Mouse (Mus musculus) limb, embryonic 15.5 days (tissue): Measurements from ENCODE around the gene Ppm1b. TPM values are rescaled to one million over a fixed set of nuclear protein-coding genes. Genes with fewer than 3 reads are reported as not detected.

Experiments used
- ATAC-seq: fragments of 200-750 bp; cut with Nextera tagmentation; 2 replicates; pipeline ENCODE4 v1.8.0; 2017; ENCODE audit warnings: low read depth, moderate TSS enrichment; ENCODE audit not compliant: insufficient number of reproducible peaks, low FRiP score, low TSS enrichment
- H3K27ac ChIP-seq: fragments of 300-500 bp; sonication (generic); 2 replicates; pipeline ENCODE4 v1.5.1; 2015; ENCODE audit warnings: moderate library complexity, mild to moderate bottlenecking, inconsistent platforms
- H3K27me3 ChIP-seq: fragments of 300-500 bp; sonication (generic); 2 replicates; pipeline ENCODE4 v1.6.1; 2015; ENCODE audit warnings: inconsistent platforms
- H3K36me3 ChIP-seq: fragments of 300-500 bp; sonication (generic); 2 replicates; pipeline ENCODE4 v1.6.1; 2015; ENCODE audit warnings: inconsistent platforms
- H3K4me1 ChIP-seq: fragments of 300-500 bp; sonication (generic); 2 replicates; pipeline ENCODE4 v1.6.1; 2015; ENCODE audit warnings: inconsistent platforms
- H3K4me2 ChIP-seq: fragments of 300-500 bp; sonication (generic); 2 replicates; pipeline ENCODE4 v1.6.1; 2015; ENCODE audit warnings: mild to moderate bottlenecking, inconsistent platforms
- H3K4me3 ChIP-seq: fragments of 300-500 bp; sonication (generic); 2 replicates; pipeline ENCODE4 v1.5.1; 2015; ENCODE audit warnings: mild to moderate bottlenecking, inconsistent platforms
- H3K9ac ChIP-seq: fragments of 300-500 bp; sonication (generic); 2 replicates; pipeline ENCODE4 v1.6.1; 2015; ENCODE audit warnings: inconsistent platforms
- H3K9me3 ChIP-seq: fragments of 300-500 bp; sonication (generic); 2 replicates; pipeline ENCODE4 v1.6.1; 2016; ENCODE audit warnings: inconsistent platforms
- WGBS: fragments of 180-500 bp; shearing (Covaris S2); methylation state at CpG from one replicate; pipeline ENCODE4 v1.1.7; 2015; 5-methylcytosine and 5-hydroxymethylcytosine counted together
- polyA plus RNA-seq: library from polyadenylated mRNA; unstranded; fragments of >200 nt; fragmentation: Nextera tagmentation; extraction: Ambion mirVana; gene quantifications from 2 replicates; pipeline ENCODE4 v1.2.1, GENCODE M21; 2015

Gene Ppm1b
- polyA plus RNA-seq, 1 experiment from 2014 or later = 63.7 TPM

GRCm38 (mm10) chr17:85043404-85043816 is 86.9 kb downstream of the Ppm1b start:
- no peaks in the 10 kb centered on the region for H3K9me3 ChIP-seq
- no peaks in the 10 kb centered on the region for H3K27me3 ChIP-seq
- H3K4me3 ChIP-seq = no peak overlapping the region
- H3K9ac ChIP-seq = no peak overlapping the region
- WGBS = 70% methylated on average over 6 of the region's 6 CpGs
- no peaks in the 10 kb centered on the region for H3K4me1 ChIP-seq
- no peak overlapping the region for H3K4me2 ChIP-seq
- H3K36me3 ChIP-seq = no peaks in the 10 kb centered on the region
- no peak overlapping the region for H3K27ac ChIP-seq
- ATAC-seq = no peak

GRCm38 (mm10) chr17:85044466-85044865 is 87.9 kb downstream of the Ppm1b start:
- Histone ChIP-seq H3K9me3 (no peaks in the 10 kb centered on the region), H3K4me2 (no peak overlapping the region), H3K9ac (no peak overlapping the region), H3K4me1 (no peaks in the 10 kb centered on the region), H3K27me3 (no peaks in the 10 kb centered on the region), H3K36me3 (no peaks in the 10 kb centered on the region), H3K4me3 (no peak overlapping the region), H3K27ac (no peak overlapping the region)
- ATAC-seq = no peak
- WGBS = 93% methylated on average over 5 of the region's 5 CpGs

- no peaks in the 10 kb centered on the region for H3K9me3 ChIP-seq
- ATAC-seq = no peak
- no peaks in the 10 kb centered on the region for H3K27me3 ChIP-seq
- no peak overlapping the region for H3K4me2 ChIP-seq
- no peaks in the 10 kb centered on the region for H3K4me1 ChIP-seq
- WGBS = 85% methylated on average over 12 of the region's 12 CpGs
- no peak overlapping the region for H3K27ac ChIP-seq
- no peaks in the 10 kb centered on the region for H3K36me3 ChIP-seq
- H3K9ac ChIP-seq = no peak overlapping the region
- no peak overlapping the region for H3K4me3 ChIP-seq
These were observed 88.6 kb downstream of the Ppm1b start for GRCm38 (mm10) chr17:85045160-85045559.

GRCm38 (mm10) chr17:85048379-85048778 is 91.8 kb downstream of the Ppm1b start:
- Histone ChIP-seq H3K9ac (no peak overlapping the region), H3K27me3 (no peaks in the 10 kb centered on the region), H3K27ac (no peak overlapping the region), H3K4me3 (no peak overlapping the region), H3K36me3 (no peaks in the 10 kb centered on the region), H3K4me1 (no peaks in the 10 kb centered on the region), H3K4me2 (no peak overlapping the region), H3K9me3 (no peaks in the 10 kb centered on the region)
- WGBS = 91% methylated on average over 5 of the region's 5 CpGs
- ATAC-seq = no peak

GRCm38 (mm10) chr17:85058276-85058675 is 101.7 kb downstream of the Ppm1b start:
- no peaks in the 10 kb centered on the region for H3K27me3 ChIP-seq
- H3K4me1 ChIP-seq = no peaks in the 10 kb centered on the region
- no peak for ATAC-seq
- 89% methylated on average over 7 of the region's 7 CpGs for WGBS
- no peak overlapping the region for H3K27ac ChIP-seq
- H3K36me3 ChIP-seq = peaks cover 8% of the 10 kb centered on the region; the same call in 1 of the 2 replicates
- no peaks in the 10 kb centered on the region for H3K9me3 ChIP-seq
- no peak overlapping the region for H3K4me3 ChIP-seq
- no peak overlapping the region for H3K4me2 ChIP-seq
- H3K9ac ChIP-seq = no peak overlapping the region

GRCm38 (mm10) chr17:85059136-85059535 is 102.6 kb downstream of the Ppm1b start:
- H3K27ac ChIP-seq = no peak overlapping the region
- WGBS = 88% methylated on average over 6 of the region's 6 CpGs
- no peaks in the 10 kb centered on the region for H3K4me1 ChIP-seq

GRCm38 (mm10) chr17:85063560-85063959 is 107.0 kb downstream of the Ppm1b start:
- H3K4me2 ChIP-seq = no peak overlapping the region
- no peaks in the 10 kb centered on the region for H3K9me3 ChIP-seq
- no peak overlapping the region for H3K9ac ChIP-seq
- WGBS = 91% methylated on average over 7 of the region's 7 CpGs
- H3K36me3 ChIP-seq = peaks cover 52% of the 10 kb centered on the region
- no peak overlapping the region for H3K4me3 ChIP-seq
- no peak overlapping the region for H3K27ac ChIP-seq
- H3K27me3 ChIP-seq = no peaks in the 10 kb centered on the region
- ATAC-seq = no peak
- no peaks in the 10 kb centered on the region for H3K4me1 ChIP-seq

More at GRCm38 (mm10) chr17:85059136-85059535, 102.6 kb downstream of the Ppm1b start:
- peaks cover 15% of the 10 kb centered on the region for H3K36me3 ChIP-seq
- no peaks in the 10 kb centered on the region for H3K27me3 ChIP-seq
- no peak overlapping the region for H3K9ac ChIP-seq
- no peak for ATAC-seq
- H3K4me3 ChIP-seq = no peak overlapping the region
- H3K9me3 ChIP-seq = no peaks in the 10 kb centered on the region
- no peak overlapping the region for H3K4me2 ChIP-seq

- Histone ChIP-seq H3K27me3 (no peaks in the 10 kb centered on the region), H3K27ac (no peak overlapping the region), H3K4me3 (no peak overlapping the region), H3K9me3 (no peaks in the 10 kb centered on the region), H3K4me1 (no peaks in the 10 kb centered on the region), H3K9ac (no peak overlapping the region), H3K36me3 (peaks cover 70% of the 10 kb centered on the region), H3K4me2 (no peak overlapping the region)
- WGBS = 94% methylated on average over 7 of the region's 7 CpGs
- ATAC-seq = no peak
These were observed 110.8 kb downstream of the Ppm1b start for GRCm38 (mm10) chr17:85067331-85067730.

GRCm38 (mm10) chr17:85070658-85071057 is 114.1 kb downstream of the Ppm1b start:
- Histone ChIP-seq H3K36me3 (peaks cover 50% of the 10 kb centered on the region), H3K9ac (no peak overlapping the region), H3K27me3 (no peaks in the 10 kb centered on the region), H3K9me3 (no peaks in the 10 kb centered on the region), H3K4me2 (no peak overlapping the region), H3K27ac (no peak overlapping the region), H3K4me1 (0 out of 2 replicates have a peak, but pooled peaks cover 3% of the 10 kb centered on the region), H3K4me3 (no peak overlapping the region)
- WGBS = 50% methylated on average over 6 of the region's 6 CpGs
- ATAC-seq = no peak

- H3K4me1 ChIP-seq = 0 out of 2 replicates have a peak, but pooled peaks cover 3% of the 10 kb centered on the region
- H3K9ac ChIP-seq = no peak overlapping the region
- H3K9me3 ChIP-seq = no peaks in the 10 kb centered on the region
- peaks cover 50% of the 10 kb centered on the region for H3K36me3 ChIP-seq
- no peak overlapping the region for H3K4me3 ChIP-seq
- no peak for ATAC-seq
- no peak overlapping the region for H3K27ac ChIP-seq
- H3K27me3 ChIP-seq = no peaks in the 10 kb centered on the region
- no peak overlapping the region for H3K4me2 ChIP-seq
- 83% methylated on average over 8 of the region's 8 CpGs for WGBS
These were observed 114.7 kb downstream of the Ppm1b start for GRCm38 (mm10) chr17:85071088-85071775.

GRCm38 (mm10) chr17:85072383-85072782 is 115.8 kb downstream of the Ppm1b start:
- no peak overlapping the region for H3K27ac ChIP-seq
- H3K9me3 ChIP-seq = no peaks in the 10 kb centered on the region
- H3K36me3 ChIP-seq = peaks cover 50% of the 10 kb centered on the region
- H3K4me3 ChIP-seq = no peak overlapping the region
- 49% methylated on average over 11 of the region's 11 CpGs for WGBS
- H3K4me2 ChIP-seq = no peak overlapping the region
- no peak for ATAC-seq
- 0 out of 2 replicates have a peak, but pooled peaks cover 3% of the 10 kb centered on the region for H3K4me1 ChIP-seq
- H3K27me3 ChIP-seq = no peaks in the 10 kb centered on the region
- H3K9ac ChIP-seq = no peak overlapping the region

GRCm38 (mm10) chr17:85073214-85073613 is 116.7 kb downstream of the Ppm1b start:
- no peak overlapping the region for H3K27ac ChIP-seq
- no peak overlapping the region for H3K9ac ChIP-seq
- H3K9me3 ChIP-seq = no peaks in the 10 kb centered on the region
- 0 out of 2 replicates have a peak, but pooled peaks cover 3% of the 10 kb centered on the region for H3K4me1 ChIP-seq
- no peak overlapping the region for H3K4me3 ChIP-seq
- ATAC-seq = no peak
- peaks cover 52% of the 10 kb centered on the region for H3K36me3 ChIP-seq
- 62% methylated on average over 7 of the region's 7 CpGs for WGBS
- H3K4me2 ChIP-seq = no peak overlapping the region
- no peaks in the 10 kb centered on the region for H3K27me3 ChIP-seq
